Comparison of ENCODE assay signal across 9 mouse cellular contexts in genomic region chr8:124792186-124792585, GRCm38 (mm10). TPM values are rescaled to one million over a fixed set of nuclear protein-coding genes. Genes with fewer than 3 reads are reported as not detected.
DNase-seq lines count a peak whose midpoint lies in the region; ATAC-seq and TF ChIP-seq lines count a peak whose summit lies in the region.
"Had no signal": no experiment of that assay in that cellular context is flagged by ENCODE, and none has a peak within 500 bp of the region (broad histone marks: within the 10 kb centered on the region; RNA-seq: fewer than 3 reads in every experiment).

No protein-coding gene starts in this region.

- no peak overlapping the region for H3K27ac ChIP-seq in kidney, adult 2 months (ENCODE audit: insufficient read depth, low read depth, low read length)
- no peak overlapping the region for H3K27ac ChIP-seq in embryonic facial prominence, embryonic 13.5 days
- peak overlapping the region; percentile 49 for H3K27ac ChIP-seq in midbrain, embryonic 11.5 days (ENCODE audit: low read depth, low read length)

- ATAC-seq in embryonic facial prominence, embryonic 13.5 days (ENCODE audit: insufficient number of reproducible peaks, insufficient read depth, low FRiP score, low TSS enrichment, low read depth): no peak
- peak; percentile 28; the same call in 1 of the 2 replicates for ATAC-seq in midbrain, embryonic 11.5 days (ENCODE audit: low FRiP score)

- no peaks in the 10 kb centered on the region for H3K36me3 ChIP-seq in kidney, adult 2 months (ENCODE audit: control insufficient read depth, insufficient read depth, low read length)
- no peaks in the 10 kb centered on the region for H3K36me3 ChIP-seq in embryonic facial prominence, embryonic 13.5 days
- no peaks in the 10 kb centered on the region for H3K36me3 ChIP-seq in midbrain, embryonic 11.5 days (ENCODE audit: control insufficient read depth, insufficient read depth, low read length)

- TF ChIP-seq POLR2A in kidney, adult 2 months (IDR thresholded peaks at IDR 0.05; ENCODE audit: low read depth, low read length): no peak

- H3K9ac ChIP-seq in embryonic facial prominence, embryonic 13.5 days: peak overlapping the region; percentile 51; the same call in 1 of the 2 replicates
- H3K9ac ChIP-seq in midbrain, embryonic 11.5 days (ENCODE audit: low read length): peak overlapping the region; percentile 61

- H3K9me3 ChIP-seq in embryonic facial prominence, embryonic 13.5 days: no peaks in the 10 kb centered on the region
- H3K9me3 ChIP-seq in midbrain, embryonic 11.5 days (ENCODE audit: control insufficient read depth, low read length): no peaks in the 10 kb centered on the region

- peak overlapping the region; percentile 100 for H3K4me2 ChIP-seq in embryonic facial prominence, embryonic 13.5 days
- peak overlapping the region; percentile 94 for H3K4me2 ChIP-seq in midbrain, embryonic 11.5 days

- peak; percentile 11 for DNase-seq in kidney, adult 18-20 months
- DNase-seq in kidney, adult 2 months: no peak
- peak; percentile 29 for DNase-seq in adrenal gland, postnatal 25 days
- DNase-seq in kidney, postnatal 14 days: peak; percentile 10
- peak; percentile 91 for DNase-seq in midbrain, embryonic 11.5 days (ENCODE audit: low spot score, missing footprints)
- peak; percentile 66 for DNase-seq in testis, postnatal 14 days (ENCODE audit: low spot score)
- DNase-seq in urinary bladder, postnatal 36 days (ENCODE audit: low spot score in 2 of 2): no peak

- 0 out of 2 replicates have a peak, but pooled peaks cover 5% of the 10 kb centered on the region for H3K4me1 ChIP-seq in kidney, adult 2 months (ENCODE audit: control insufficient read depth, insufficient read depth, low read length)
- peaks cover 26% of the 10 kb centered on the region for H3K4me1 ChIP-seq in embryonic facial prominence, embryonic 13.5 days
- H3K4me1 ChIP-seq in midbrain, embryonic 11.5 days (ENCODE audit: control insufficient read depth, insufficient read depth, low read length): peaks cover 21% of the 10 kb centered on the region

- no peak for TF ChIP-seq CTCF in kidney, adult 2 months (conservative IDR thresholded peaks at IDR 0.05; ENCODE audit: insufficient read depth, insufficient read length, low read depth, low read length)

- no peaks in the 10 kb centered on the region for H3K27me3 ChIP-seq in kidney, adult 2 months (replicated peaks; ENCODE audit: control insufficient read depth, insufficient read depth, low read length)
- H3K27me3 ChIP-seq in embryonic facial prominence, embryonic 13.5 days: peaks cover 74% of the 10 kb centered on the region
- peaks cover 49% of the 10 kb centered on the region for H3K27me3 ChIP-seq in midbrain, embryonic 11.5 days (ENCODE audit: control insufficient read depth, insufficient read depth, low read length)

- 3% methylated on average over 32 of the region's 32 CpGs for WGBS in kidney, adult 2 months
- WGBS in embryonic facial prominence, embryonic 13.5 days: under 1% methylated on average over 32 of the region's 32 CpGs
- WGBS in midbrain, embryonic 11.5 days: 1% methylated on average over 32 of the region's 32 CpGs

- no peak overlapping the region for H3K4me3 ChIP-seq in kidney, adult 2 months (ENCODE audit: insufficient read depth, low read depth, low read length)
- H3K4me3 ChIP-seq in embryonic facial prominence, embryonic 13.5 days: peak overlapping the region; percentile 63
- peak overlapping the region; percentile 58 for H3K4me3 ChIP-seq in midbrain, embryonic 11.5 days (ENCODE audit: low read depth, low read length)

RNA-seq across cellular contexts. Expression of gene Trim67, which starts 0.7 kb away (rescaled TPM):
- 0.14 and 0.30 TPM in 2 replicates for polyA plus RNA-seq in kidney, adult 2 months (2012; rRNA removed)
- 2.2 and 3.0 TPM in 2 replicates for total RNA-seq in adrenal gland, postnatal 25 days (2021)
- 0.18 and 0.19 TPM in 2 replicates for polyA plus RNA-seq in embryonic facial prominence, embryonic 13.5 days (2015; fragmentation: Nextera tagmentation; extraction: Ambion mirVana)
- polyA plus RNA-seq in midbrain, embryonic 11.5 days (2014; fragmentation: Nextera tagmentation; extraction: Ambion mirVana): 2.9 and 3.3 TPM in 2 replicates
- total RNA-seq: neutrophil, adult 5-6 weeks had no signal

RNA-seq across cellular contexts. Expression of gene Fam89a, which starts 40.6 kb away (rescaled TPM):
- polyA plus RNA-seq in kidney, adult 2 months (2012; rRNA removed): 1.9 TPM in 2 replicates
- 0.24 TPM in 1 of 2 replicates, not detected in the other for total RNA-seq in adrenal gland, postnatal 25 days (2021)
- polyA plus RNA-seq in embryonic facial prominence, embryonic 13.5 days (2015; fragmentation: Nextera tagmentation; extraction: Ambion mirVana): 2.8 and 2.9 TPM in 2 replicates
- 2.1 and 2.2 TPM in 2 replicates for polyA plus RNA-seq in midbrain, embryonic 11.5 days (2014; fragmentation: Nextera tagmentation; extraction: Ambion mirVana)
- total RNA-seq: neutrophil, adult 5-6 weeks had no signal

Comparison
In these comparisons a context has a peak if more than half of its experiments do, and no peak if none do; other contexts are left out.
1. DNase-seq: peak in kidney, adult 18-20 months (single experiment), adrenal gland, postnatal 25 days (single experiment), kidney, postnatal 14 days (single experiment), midbrain, embryonic 11.5 days (single experiment) and testis, postnatal 14 days (single experiment); none in kidney, adult 2 months (single experiment) and urinary bladder, postnatal 36 days (0 of 2).